Mouse (Mus musculus) testis, adult 2 months (tissue): Measurements from ENCODE around the gene Slc24a5.

Source experiments
- CTCF ChIP-seq: fragments of 200-500 bp; IDR thresholded peaks from 2 replicates; pipeline ENCODE4 v1.5.1; 2012; ENCODE audit warnings: low read depth, mild to moderate bottlenecking, inconsistent platforms, low read length, moderate library complexity; ENCODE audit not compliant: control insufficient read depth, insufficient read depth, insufficient replicate concordance
- POLR2A ChIP-seq: fragments of 200-500 bp; IDR thresholded peaks from 2 replicates; pipeline ENCODE4 v1.6.1; 2012; ENCODE audit warnings: low read depth, mild to moderate bottlenecking, inconsistent platforms, low read length, moderate library complexity; ENCODE audit not compliant: control insufficient read depth

- no peak for TF ChIP-seq POLR2A
- TF ChIP-seq CTCF: no peak
Observed at GRCm38 (mm10) chr2:125073056-125073780, 5.3 kb downstream of the Slc24a5 start.
